Mouse (Mus musculus) embryo, embryonic 11.5 days (tissue): ENCODE measurements at regions not wholly inside any gene's neighbourhood (a gene's known extent, or its start where the extent isn't known, plus 50 kb on each side); places are given as distances from the start of the nearest gene placed in this dataset.
"Not testable (repeated sequence)": the region's sequence is repeated elsewhere in the genome, so short reads cannot be mapped to it uniquely, and the experiment has no call there.

Experiments
- DNase-seq: peaks from one replicate; pipeline ENCODE4 v3.0.0-alpha.2; 2012; ENCODE audit warnings: low read depth, low spot score

- no peak for DNase-seq
These were observed 173.7 kb downstream of the Alg10b start for GRCm38 (mm10) chr15:90397691-90398377.

GRCm38 (mm10) chr15:90400326-90401280 lies 176.5 kb downstream of the Alg10b start:
- no peak for DNase-seq

GRCm38 (mm10) chr15:90420776-90421175 lies 196.7 kb downstream of the Alg10b start:
- DNase-seq: no peak

- DNase-seq: no peak
These were observed 198.1 kb downstream of the Alg10b start for GRCm38 (mm10) chr15:90422122-90422614.

GRCm38 (mm10) chr15:90431048-90431447 lies 206.9 kb downstream of the Alg10b start:
- not testable (repeated sequence) for DNase-seq

GRCm38 (mm10) chr15:90432154-90432553 lies 208.0 kb downstream of the Alg10b start:
- DNase-seq: no peak

GRCm38 (mm10) chr15:90435286-90435685 lies 211.2 kb downstream of the Alg10b start:
- no peak for DNase-seq
